Mouse (Mus musculus): ENCODE results near the gene Wdfy2.

DNA sequence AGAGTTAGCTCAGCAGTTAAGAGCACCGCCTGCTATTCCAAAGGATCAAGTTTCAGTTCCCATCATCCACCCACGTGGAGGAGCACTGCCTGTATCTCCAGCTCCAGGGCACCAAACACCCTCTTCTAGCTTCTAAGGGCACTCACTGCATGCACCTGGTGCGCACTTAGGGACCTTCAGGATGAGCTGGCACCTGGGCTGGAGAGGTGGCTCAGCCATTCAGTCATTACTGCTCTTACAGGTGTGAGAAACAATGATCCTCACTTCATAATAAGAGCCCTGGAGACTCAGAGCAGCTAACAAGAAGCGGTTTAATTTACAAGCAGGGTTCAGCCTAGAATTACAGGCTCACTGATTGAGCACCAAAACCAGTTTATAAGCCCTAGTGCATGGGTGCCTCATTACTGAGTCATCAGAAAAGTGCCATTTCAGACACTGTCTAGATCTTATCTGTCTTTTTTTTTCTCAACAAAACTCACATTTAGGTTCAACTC is 38.8 kb upstream of the Wdfy2 start:
- TF ChIP-seq POLR2A (IDR thresholded peaks at IDR 0.05; ENCODE audit: low read depth, low read length), result no peak
- TF ChIP-seq CTCF (IDR thresholded peaks at IDR 0.05; ENCODE audit: extremely low read depth, insufficient read length, insufficient replicate concordance, low read depth, low read length), result no peak

Data from small intestine, adult 2 months (tissue).